Mouse (Mus musculus) megakaryocyte, embryonic 14.5 days (primary cell): ENCODE measurements around the gene Atxn7l3b. TPM values are rescaled to one million over a fixed set of nuclear protein-coding genes. Genes with fewer than 3 reads are reported as not detected.

Experiments used
- H3K27me3 ChIP-seq: replicated peaks from 2 replicates; pipeline ENCODE3; 2012; ENCODE audit warnings: inconsistent platforms
- H3K36me3 ChIP-seq: replicated peaks from 2 replicates; pipeline ENCODE3; 2012; ENCODE audit warnings: low read length, inconsistent platforms, mixed read lengths
- H3K4me1 ChIP-seq: 2 replicates; pipeline ENCODE4 v1.6.1; 2012; ENCODE audit warnings: inconsistent platforms
- H3K4me3 ChIP-seq: replicated peaks from 2 replicates; pipeline ENCODE3; 2012; ENCODE audit warnings: moderate library complexity, mild to moderate bottlenecking, inconsistent platforms
- H3K9me3 ChIP-seq: 2 replicates; pipeline ENCODE4 v1.6.1; 2012; ENCODE audit warnings: inconsistent platforms
- FLI1 ChIP-seq: IDR thresholded peaks from 2 replicates; pipeline ENCODE4 v1.6.1; 2012; ENCODE audit warnings: low read length, inconsistent platforms, mixed read lengths
- GATA1 ChIP-seq: IDR thresholded peaks from 3 replicates; pipeline ENCODE4 v1.6.1; 2012; ENCODE audit warnings: mixed read lengths, low read length, inconsistent platforms, borderline replicate concordance
- polyA plus RNA-seq: library from polyadenylated mRNA; stranded (reverse); fragments of >175 nt; gene quantifications from 2 replicates; pipeline ENCODE4 v1.2.3, GENCODE M21; 2012; ENCODE audit warnings: low replicate concordance; ENCODE audit not compliant: insufficient read depth

Gene Atxn7l3b
- polyA plus RNA-seq, 1 experiment = 12.9 TPM

DNA sequence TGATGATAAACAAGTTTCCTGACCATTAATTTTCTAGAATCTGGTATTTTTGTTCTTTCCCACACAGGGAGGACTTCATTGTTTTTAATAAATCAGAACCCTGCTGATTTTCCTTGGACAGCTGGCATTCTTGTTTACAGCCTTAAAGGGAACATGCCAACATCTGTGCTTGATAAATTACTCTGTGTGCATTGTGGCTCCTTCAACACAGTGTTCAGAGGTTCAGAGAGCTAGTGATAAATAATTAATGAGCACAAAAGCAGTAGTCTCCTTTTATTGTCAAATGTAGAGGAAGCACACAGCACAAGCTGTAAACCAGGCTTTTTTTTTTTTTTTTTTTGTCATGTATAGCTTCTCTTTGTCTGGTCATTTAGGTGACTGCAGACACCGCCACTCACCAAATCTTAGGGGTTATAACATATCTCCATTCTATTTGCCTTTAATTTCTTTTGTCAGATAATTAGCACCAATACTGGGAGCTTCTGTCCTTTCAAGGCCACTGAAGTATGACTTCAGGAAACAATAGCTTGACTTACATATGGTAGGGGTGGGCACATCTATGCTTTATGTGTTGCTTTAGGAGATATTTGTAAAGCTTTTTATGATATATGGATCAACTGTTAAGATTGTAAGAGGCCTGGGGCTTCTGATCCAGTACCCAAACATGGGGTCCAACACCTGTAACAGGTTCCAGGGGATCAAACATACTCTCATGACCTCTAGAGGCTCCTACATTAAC is 52.0 kb downstream of the Atxn7l3b start:
- TF ChIP-seq GATA1 = no peak
- TF ChIP-seq FLI1 = no peak
- Histone ChIP-seq H3K36me3 (no peaks in the 10 kb centered on the region), H3K27me3 (no peaks in the 10 kb centered on the region), H3K4me3 (no peak overlapping the region), H3K9me3 (no peaks in the 10 kb centered on the region), H3K4me1 (no peaks in the 10 kb centered on the region)
